Mouse (Mus musculus): ENCODE data around the gene Asb2. TPM values are rescaled to one million over a fixed set of nuclear protein-coding genes. Genes with fewer than 3 reads are reported as not detected.

Gene Asb2
- total and polyA plus RNA-seq, 2 experiments = 2.7 to 5.6 TPM

- WGBS = 24% methylated on average over 4 of the region's 4 CpGs
- Histone ChIP-seq H3K9ac (ENCODE audit: low read depth, low read length) (peak overlapping the region; percentile 1; the same call in 1 of the 2 replicates), H3K79me2 (ENCODE audit: control insufficient read depth, insufficient read depth, low read length) (no peaks in the 10 kb centered on the region), H3K4me3 (ENCODE audit: insufficient read depth, low read depth, low read length) (no peak overlapping the region), H3K4me1 (ENCODE audit: control insufficient read depth, insufficient read depth, low read length) (peaks cover 32% of the 10 kb centered on the region), H3K27ac (replicated peaks; ENCODE audit: insufficient read depth, low read depth, low read length) (peak overlapping the region; percentile 88), H3K36me3 (ENCODE audit: control insufficient read depth, insufficient read depth, low read length) (no peaks in the 10 kb centered on the region), H3K27me3 (ENCODE audit: control insufficient read depth, insufficient read depth, low read length) (no peaks in the 10 kb centered on the region)
- DNase-seq (ENCODE audit: extremely low read depth, low read depth, low spot score) = peak; percentile 98
- no peak for TF ChIP-seq POLR2A (IDR thresholded peaks at IDR 0.05; ENCODE audit: extremely low read depth, insufficient read depth, low read length)
- TF ChIP-seq CTCF (IDR thresholded peaks at IDR 0.05; ENCODE audit: low read depth, low read length) = no peak
These were observed 29.2 kb downstream of the Asb2 start for GRCm38 (mm10) chr12:103326569-103326968.

GRCm38 (mm10) chr12:103325156-103325857 is 30.5 kb downstream of the Asb2 start:
- TF ChIP-seq CTCF (IDR thresholded peaks at IDR 0.05; ENCODE audit: low read depth, low read length) = peak; percentile 94
- TF ChIP-seq POLR2A (IDR thresholded peaks at IDR 0.05; ENCODE audit: extremely low read depth, insufficient read depth, low read length) = no peak
- H3K79me2 ChIP-seq (ENCODE audit: control insufficient read depth, insufficient read depth, low read length) = no peaks in the 10 kb centered on the region
- H3K27me3 ChIP-seq (ENCODE audit: control insufficient read depth, insufficient read depth, low read length) = no peaks in the 10 kb centered on the region
- H3K4me3 ChIP-seq (ENCODE audit: insufficient read depth, low read depth, low read length) = no peak overlapping the region; the same call in 1 of the 2 replicates
- no peaks in the 10 kb centered on the region for H3K36me3 ChIP-seq (ENCODE audit: control insufficient read depth, insufficient read depth, low read length)
- WGBS = 13% methylated on average over 60 of the region's 60 CpGs
- peaks cover 32% of the 10 kb centered on the region for H3K4me1 ChIP-seq (ENCODE audit: control insufficient read depth, insufficient read depth, low read length)
- peak overlapping the region; percentile 32 for H3K9ac ChIP-seq (ENCODE audit: low read depth, low read length)
- peak overlapping the region; percentile 85 for H3K27ac ChIP-seq (replicated peaks; ENCODE audit: insufficient read depth, low read depth, low read length)
- DNase-seq (ENCODE audit: extremely low read depth, low read depth, low spot score) = peak; percentile 91

- no peak for TF ChIP-seq POLR2A (IDR thresholded peaks at IDR 0.05; ENCODE audit: extremely low read depth, insufficient read depth, low read length)
- TF ChIP-seq CTCF (IDR thresholded peaks at IDR 0.05; ENCODE audit: low read depth, low read length) = peak; percentile 86
- no peaks in the 10 kb centered on the region for H3K79me2 ChIP-seq (ENCODE audit: control insufficient read depth, insufficient read depth, low read length)
- DNase-seq (ENCODE audit: extremely low read depth, low read depth, low spot score) = no peak
- no peak overlapping the region for H3K4me3 ChIP-seq (ENCODE audit: insufficient read depth, low read depth, low read length)
- no peaks in the 10 kb centered on the region for H3K36me3 ChIP-seq (ENCODE audit: control insufficient read depth, insufficient read depth, low read length)
- H3K27ac ChIP-seq (replicated peaks; ENCODE audit: insufficient read depth, low read depth, low read length) = no peak overlapping the region
- no peaks in the 10 kb centered on the region for H3K27me3 ChIP-seq (ENCODE audit: control insufficient read depth, insufficient read depth, low read length)
- WGBS = 48% methylated on average over 3 of the region's 3 CpGs
- peaks cover 20% of the 10 kb centered on the region for H3K4me1 ChIP-seq (ENCODE audit: control insufficient read depth, insufficient read depth, low read length)
- H3K9ac ChIP-seq (ENCODE audit: low read depth, low read length) = no peak overlapping the region
These were observed 33.0 kb downstream of the Asb2 start for GRCm38 (mm10) chr12:103322801-103323200.

- DNase-seq (ENCODE audit: extremely low read depth, low read depth, low spot score) = no peak
- Histone ChIP-seq H3K36me3 (ENCODE audit: control insufficient read depth, insufficient read depth, low read length) (no peaks in the 10 kb centered on the region), H3K9ac (ENCODE audit: low read depth, low read length) (no peak overlapping the region), H3K27me3 (ENCODE audit: control insufficient read depth, insufficient read depth, low read length) (no peaks in the 10 kb centered on the region), H3K79me2 (ENCODE audit: control insufficient read depth, insufficient read depth, low read length) (no peaks in the 10 kb centered on the region), H3K27ac (replicated peaks; ENCODE audit: insufficient read depth, low read depth, low read length) (no peak overlapping the region), H3K4me3 (ENCODE audit: insufficient read depth, low read depth, low read length) (no peak overlapping the region), H3K4me1 (ENCODE audit: control insufficient read depth, insufficient read depth, low read length) (peaks cover 12% of the 10 kb centered on the region)
- 67% methylated on average over 20 of the region's 20 CpGs for WGBS
- TF ChIP-seq CTCF (IDR thresholded peaks at IDR 0.05; ENCODE audit: low read depth, low read length) = no peak
- TF ChIP-seq POLR2A (IDR thresholded peaks at IDR 0.05; ENCODE audit: extremely low read depth, insufficient read depth, low read length) = no peak
These were observed 39.8 kb downstream of the Asb2 start for GRCm38 (mm10) chr12:103315831-103316545.

GRCm38 (mm10) chr12:103314640-103315361 is 41.0 kb downstream of the Asb2 start:
- Histone ChIP-seq H3K4me1 (ENCODE audit: control insufficient read depth, insufficient read depth, low read length) (peaks cover 13% of the 10 kb centered on the region), H3K27ac (replicated peaks; ENCODE audit: insufficient read depth, low read depth, low read length) (no peak overlapping the region), H3K36me3 (ENCODE audit: control insufficient read depth, insufficient read depth, low read length) (no peaks in the 10 kb centered on the region), H3K4me3 (ENCODE audit: insufficient read depth, low read depth, low read length) (no peak overlapping the region), H3K9ac (ENCODE audit: low read depth, low read length) (no peak overlapping the region), H3K27me3 (ENCODE audit: control insufficient read depth, insufficient read depth, low read length) (no peaks in the 10 kb centered on the region), H3K79me2 (ENCODE audit: control insufficient read depth, insufficient read depth, low read length) (no peaks in the 10 kb centered on the region)
- WGBS = 40% methylated on average over 25 of the region's 25 CpGs
- TF ChIP-seq CTCF (IDR thresholded peaks at IDR 0.05; ENCODE audit: low read depth, low read length) = no peak
- no peak for TF ChIP-seq POLR2A (IDR thresholded peaks at IDR 0.05; ENCODE audit: extremely low read depth, insufficient read depth, low read length)
- DNase-seq (ENCODE audit: extremely low read depth, low read depth, low spot score) = no peak

Measured in liver, adult 2 months (tissue).